9 mouse cellular contexts compared by ENCODE assay signal in genomic region chr4:83501037-83501430, GRCm38 (mm10). TPM values are rescaled to one million over a fixed set of nuclear protein-coding genes. Genes with fewer than 3 reads are reported as not detected.
DNase-seq lines count a peak whose midpoint lies in the region; ATAC-seq and TF ChIP-seq lines count a peak whose summit lies in the region.
"Had no signal": no experiment of that assay in that cellular context is flagged by ENCODE, and none has a peak within 500 bp of the region (broad histone marks: within the 10 kb centered on the region; RNA-seq: fewer than 3 reads in every experiment).

No protein-coding gene starts in this region.

- no peak overlapping the region for H3K27ac ChIP-seq in heart, embryonic 15.5 days
- no peak overlapping the region for H3K27ac ChIP-seq in cortical plate, adult 2 months (ENCODE audit: insufficient read depth, low read length)
- H3K27ac ChIP-seq in forebrain, postnatal 0 days (ENCODE audit: low read depth, low read length): peak overlapping the region; percentile 88; the same call in 1 of the 2 replicates
- peak overlapping the region; percentile 47; the same call in 1 of the 2 replicates for H3K27ac ChIP-seq in midbrain, embryonic 13.5 days

- peak overlapping the region; percentile 60 for H3K4me2 ChIP-seq in heart, embryonic 15.5 days
- H3K4me2 ChIP-seq in forebrain, postnatal 0 days (ENCODE audit: low read depth): peak overlapping the region; percentile 54
- peak overlapping the region; percentile 55 for H3K4me2 ChIP-seq in midbrain, embryonic 13.5 days (replicated peaks)

- ATAC-seq in heart, embryonic 15.5 days (replicated peaks; ENCODE audit: insufficient number of reproducible peaks, insufficient read depth, low FRiP score, low read depth): no peak
- peak; percentile 63 for ATAC-seq in forebrain, postnatal 0 days
- ATAC-seq in midbrain, embryonic 13.5 days: peak; percentile 83
- ATAC-seq in megakaryocyte-erythroid progenitor cell, adult 5-6 weeks (replicated peaks; ENCODE audit: low FRiP score, low TSS enrichment, poor library complexity, severe bottlenecking): no peak
- ATAC-seq: liver, postnatal 0 days had no signal

- no peaks in the 10 kb centered on the region for H3K27me3 ChIP-seq in heart, embryonic 15.5 days
- no peaks in the 10 kb centered on the region for H3K27me3 ChIP-seq in forebrain, postnatal 0 days (ENCODE audit: insufficient read depth, low read length)
- H3K27me3 ChIP-seq in midbrain, embryonic 13.5 days: no peaks in the 10 kb centered on the region

- H3K4me3 ChIP-seq in heart, embryonic 15.5 days: no peak overlapping the region
- peak overlapping the region; percentile 61; the same call in 1 of the 2 replicates for H3K4me3 ChIP-seq in cortical plate, adult 2 months (ENCODE audit: insufficient read depth, low read length)
- H3K4me3 ChIP-seq in forebrain, postnatal 0 days (ENCODE audit: low read depth, low read length): peak overlapping the region; percentile 46
- H3K4me3 ChIP-seq in midbrain, embryonic 13.5 days (replicated peaks): peak overlapping the region; percentile 40

- H3K4me1 ChIP-seq in heart, embryonic 15.5 days (replicated peaks): peaks cover 3% of the 10 kb centered on the region; the same call in 1 of the 2 replicates
- 0 out of 2 replicates have a peak, but pooled peaks cover 2% of the 10 kb centered on the region for H3K4me1 ChIP-seq in cortical plate, adult 2 months (ENCODE audit: control insufficient read depth, insufficient read depth, low read length)
- 0 out of 2 replicates have a peak, but pooled peaks cover 3% of the 10 kb centered on the region for H3K4me1 ChIP-seq in forebrain, postnatal 0 days (ENCODE audit: insufficient read depth)
- peaks cover 5% of the 10 kb centered on the region; the same call in 1 of the 2 replicates for H3K4me1 ChIP-seq in midbrain, embryonic 13.5 days (replicated peaks)

- 36% methylated on average over 7 of the region's 7 CpGs for WGBS in heart, embryonic 15.5 days
- WGBS in forebrain, postnatal 0 days: 28% methylated on average over 7 of the region's 7 CpGs
- 38% methylated on average over 7 of the region's 7 CpGs for WGBS in midbrain, embryonic 13.5 days

- no peak overlapping the region for H3K9ac ChIP-seq in heart, embryonic 15.5 days
- H3K9ac ChIP-seq in forebrain, postnatal 0 days: peak overlapping the region; percentile 63
- 0 out of 2 replicates have a peak overlapping the region, but pooled peaks have one; percentile 10 for H3K9ac ChIP-seq in midbrain, embryonic 13.5 days (replicated peaks)
- H3K9ac ChIP-seq: liver, postnatal 0 days had no signal

- no peak for DNase-seq in heart, adult 9 months (ENCODE audit: low spot score in 2 of 2)
- DNase-seq in forebrain, postnatal 0 days: no peak
- DNase-seq in cerebellum, adult 9-10 months: no peak
- DNase-seq in gastrocnemius, postnatal 14 days: no peak

- H3K9me3 ChIP-seq in heart, embryonic 15.5 days (replicated peaks): no peaks in the 10 kb centered on the region
- H3K9me3 ChIP-seq in forebrain, postnatal 0 days (ENCODE audit: low read length): no peaks in the 10 kb centered on the region
- no peaks in the 10 kb centered on the region for H3K9me3 ChIP-seq in midbrain, embryonic 13.5 days

- intact Hi-C loops in gastrocnemius, postnatal 14 days (cut with DNase I; ENCODE audit: low total_unique reads): no loop called here

- TF ChIP-seq CTCF in cortical plate, adult 2 months (IDR thresholded peaks at IDR 0.05; ENCODE audit: extremely low read depth, insufficient read depth, low read length): no peak
- no peak for TF ChIP-seq CTCF in forebrain, postnatal 0 days (IDR thresholded peaks at IDR 0.05; ENCODE audit: low read depth)

- H3K36me3 ChIP-seq in heart, embryonic 15.5 days: no peaks in the 10 kb centered on the region
- no peaks in the 10 kb centered on the region for H3K36me3 ChIP-seq in forebrain, postnatal 0 days (ENCODE audit: insufficient read depth)
- no peaks in the 10 kb centered on the region for H3K36me3 ChIP-seq in midbrain, embryonic 13.5 days

- no peak for TF ChIP-seq POLR2A in cortical plate, adult 2 months (IDR thresholded peaks at IDR 0.05; ENCODE audit: extremely low read depth, insufficient read depth, low read length)

RNA-seq across cellular contexts. Expression of gene Psip1, which starts 14.8 kb away (rescaled TPM):
- polyA plus RNA-seq in heart, embryonic 15.5 days (2015; fragmentation: Nextera tagmentation; extraction: Ambion mirVana): 74.2 and 75.4 TPM in 2 replicates
- 179 and 187 TPM in 2 replicates for polyA plus RNA-seq in cortical plate, adult 2 months (2012; rRNA removed)
- 248 and 298 TPM in 2 replicates for total RNA-seq in forebrain, postnatal 0 days (2014; rRNA removed)
- 284 and 309 TPM in 2 replicates for polyA plus RNA-seq in forebrain, postnatal 0 days (2015; fragmentation: Nextera tagmentation; extraction: Ambion mirVana)
- 329 and 332 TPM in 2 replicates for polyA plus RNA-seq in midbrain, embryonic 13.5 days (2015; fragmentation: Nextera tagmentation; extraction: Ambion mirVana)
- 189 and 197 TPM in 2 replicates for total RNA-seq in megakaryocyte-erythroid progenitor cell, adult 5-6 weeks (2014; fragmentation: Nextera tagmentation)
- 355 and 428 TPM in 2 replicates for total RNA-seq in megakaryocyte-erythroid progenitor cell, adult 5-6 weeks (2017)
- 10 to 100 TPM; 18.7 to 22.9 TPM for total RNA-seq in gastrocnemius, postnatal 14 days (2021)

RNA-seq across cellular contexts. Expression of gene Ccdc171, which starts 24.3 kb away (rescaled TPM):
- polyA plus RNA-seq in heart, embryonic 15.5 days (2015; fragmentation: Nextera tagmentation; extraction: Ambion mirVana): 3.3 and 3.6 TPM in 2 replicates
- 4.1 and 4.2 TPM in 2 replicates for polyA plus RNA-seq in cortical plate, adult 2 months (2012; rRNA removed)
- total RNA-seq in forebrain, postnatal 0 days (2014; rRNA removed): 3.9 and 4.6 TPM in 2 replicates
- 1.5 and 2.9 TPM in 2 replicates for polyA plus RNA-seq in forebrain, postnatal 0 days (2015; fragmentation: Nextera tagmentation; extraction: Ambion mirVana)
- 4.1 and 5.6 TPM in 2 replicates for polyA plus RNA-seq in midbrain, embryonic 13.5 days (2015; fragmentation: Nextera tagmentation; extraction: Ambion mirVana)
- 24.1 and 27.3 TPM in 2 replicates for total RNA-seq in megakaryocyte-erythroid progenitor cell, adult 5-6 weeks (2014; fragmentation: Nextera tagmentation)
- 22.4 and 28.7 TPM in 2 replicates for total RNA-seq in megakaryocyte-erythroid progenitor cell, adult 5-6 weeks (2017)
- total RNA-seq in gastrocnemius, postnatal 14 days (2021): 1 to 10 TPM in 1 of 2 experiments, under 1 TPM in 1; 0.75 to 1.2 TPM

Comparison
In these comparisons a context has a peak if more than half of its experiments do, and no peak if none do; other contexts are left out.
1. ATAC-seq: peak in forebrain, postnatal 0 days (single experiment) and midbrain, embryonic 13.5 days (single experiment); none in heart, embryonic 15.5 days (single experiment) and megakaryocyte-erythroid progenitor cell, adult 5-6 weeks (single experiment).
2. H3K27ac ChIP-seq: peak in forebrain, postnatal 0 days (single experiment) and midbrain, embryonic 13.5 days (single experiment); none in heart, embryonic 15.5 days (single experiment) and cortical plate, adult 2 months (single experiment).
3. Peak in every context shown above with its lines, with median percentiles within 50 percentile points of each other: H3K4me2 ChIP-seq.